ENCODE assay signal across 16 mouse cellular contexts in the genomic region with DNA sequence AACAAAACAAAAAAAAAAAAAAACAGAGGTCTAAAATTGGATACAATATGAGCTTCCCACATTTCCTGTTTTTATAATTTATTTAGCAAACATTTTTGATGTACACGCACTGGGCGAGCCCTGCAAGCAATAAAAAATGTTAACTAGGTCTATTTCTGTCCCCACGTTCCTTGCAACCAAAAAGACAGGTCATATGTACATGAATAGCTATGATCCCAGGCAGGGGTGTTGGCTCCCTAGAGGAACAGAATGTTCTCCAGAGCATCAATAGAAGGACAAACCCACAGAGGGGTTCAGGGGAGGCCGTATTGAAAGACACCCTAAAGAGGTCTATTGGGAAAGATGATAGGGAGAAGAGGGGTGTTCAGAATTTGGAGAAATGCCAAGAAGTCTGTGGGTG.
"Had no signal": no experiment of that assay in that cellular context is flagged by ENCODE, and none has a peak within 500 bp of the region (broad histone marks: within the 10 kb centered on the region; RNA-seq: fewer than 3 reads in every experiment).

No protein-coding gene starts in this region.

- H3K4me2 ChIP-seq: limb, embryonic 12.5 days; limb, embryonic 15.5 days; liver, embryonic 11.5 days; lung, embryonic 14.5 days; midbrain, embryonic 11.5 days had no signal

- H3K36me3 ChIP-seq: limb, embryonic 12.5 days; limb, embryonic 15.5 days had no signal

- H3K27me3 ChIP-seq: limb, embryonic 12.5 days; limb, embryonic 15.5 days had no signal

- H3K9ac ChIP-seq: limb, embryonic 12.5 days; limb, embryonic 15.5 days; liver, embryonic 14.5 days; liver, postnatal 0 days; lung, embryonic 14.5 days had no signal

- DNase-seq: kidney, adult 18-20 months; left cerebral cortex, postnatal 4 days; liver, postnatal 0 days; lung, embryonic 14.5 days; lung, postnatal 10 days; lung, postnatal 36 days; midbrain, embryonic 14.5 days; thymus, adult 2 months; thymus, postnatal 14 days; thymus, postnatal 4 days had no signal

- ATAC-seq: intestine, embryonic 16.5 days; liver, postnatal 0 days had no signal

- H3K9me3 ChIP-seq: limb, embryonic 12.5 days; limb, embryonic 15.5 days had no signal

- H3K27ac ChIP-seq: limb, embryonic 12.5 days; limb, embryonic 15.5 days; liver, embryonic 14.5 days had no signal

- H3K4me3 ChIP-seq: limb, embryonic 12.5 days; limb, embryonic 15.5 days had no signal
